Mouse (Mus musculus): ENCODE measurements around the gene Trpm3. TPM values are rescaled to one million over a fixed set of nuclear protein-coding genes. Genes with fewer than 3 reads are reported as not detected.

The Trpm3 gene
- polyA plus RNA-seq, 1 experiment, result 0.22 TPM

DNA sequence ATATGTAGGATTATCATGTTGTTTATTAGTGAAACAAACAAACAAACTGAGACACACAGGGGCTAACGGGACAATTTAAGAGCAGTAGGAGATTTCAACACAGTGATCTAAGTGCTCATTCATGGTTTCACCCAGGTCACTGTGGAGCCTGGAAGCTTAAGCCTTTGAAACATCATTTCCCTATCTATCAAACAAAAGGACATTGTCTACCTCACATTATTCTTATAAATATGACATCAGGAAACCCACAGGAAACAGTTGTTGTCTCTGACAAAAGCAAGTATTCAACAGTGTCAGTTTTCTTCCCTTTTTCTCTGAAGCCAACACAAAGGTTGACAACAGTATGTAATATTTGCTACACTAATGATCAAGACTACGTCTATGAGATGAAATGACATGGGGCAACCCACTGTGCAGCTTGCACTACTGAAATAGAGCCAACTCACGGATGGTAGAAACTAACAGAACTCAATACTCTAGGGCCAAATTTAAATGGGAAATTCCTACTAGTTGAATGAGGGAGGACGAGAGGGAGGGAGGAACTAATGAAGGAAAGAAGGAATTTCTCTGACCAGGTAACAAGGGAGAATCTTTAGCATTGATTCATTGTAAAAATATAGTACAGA, 443.4 kb downstream of the Trpm3 start:
- H3K9me3 ChIP-seq (replicated peaks; ENCODE audit: control insufficient read depth, insufficient read depth, low read length, poor library complexity, severe bottlenecking), result 0 out of 2 replicates have a peak, but pooled peaks cover 3% of the 10 kb centered on the region
- no peak overlapping the region for H3K27ac ChIP-seq (ENCODE audit: insufficient read depth, low read length)
- H3K9ac ChIP-seq (ENCODE audit: low read depth, poor library complexity, severe bottlenecking), result no peak overlapping the region
- H3K4me3 ChIP-seq (ENCODE audit: low read depth, low read length), result no peak overlapping the region
- H3K36me3 ChIP-seq (ENCODE audit: control insufficient read depth, insufficient read depth, low read length, poor library complexity, severe bottlenecking), result no peaks in the 10 kb centered on the region
- H3K27me3 ChIP-seq (ENCODE audit: control insufficient read depth, insufficient read depth, low read length, poor library complexity, severe bottlenecking), result no peaks in the 10 kb centered on the region
- no peaks in the 10 kb centered on the region for H3K4me1 ChIP-seq (ENCODE audit: control insufficient read depth, insufficient read depth, low read length)
- no peak for TF ChIP-seq POLR2A (IDR thresholded peaks at IDR 0.05; ENCODE audit: insufficient read depth, low read length)
- TF ChIP-seq EP300 (IDR thresholded peaks at IDR 0.05; ENCODE audit: insufficient read depth, low read depth, low read length), result no peak
- TF ChIP-seq CTCF (IDR thresholded peaks at IDR 0.05; ENCODE audit: low read depth, low read length), result no peak

DNA sequence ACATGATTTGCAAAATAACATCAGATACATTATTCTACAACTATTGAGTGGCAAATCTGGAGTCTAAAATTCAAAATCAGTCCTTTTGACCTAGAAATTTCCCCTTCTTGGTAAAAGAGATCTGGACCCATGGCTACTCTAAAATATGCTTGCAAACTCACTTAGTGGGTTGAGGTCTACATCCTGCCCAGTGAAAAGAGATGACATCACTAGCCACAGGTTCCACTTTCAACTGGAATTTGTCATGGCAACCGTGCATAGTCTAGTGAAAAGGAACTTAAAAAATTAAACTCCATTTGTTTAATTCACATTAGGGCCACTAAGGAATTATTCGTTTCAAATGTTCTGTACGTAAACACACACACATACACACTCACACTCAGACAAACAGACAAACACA, 455.6 kb downstream of the Trpm3 start:
- Histone ChIP-seq H3K4me3 (ENCODE audit: low read depth, low read length) (no peak overlapping the region), H3K9ac (ENCODE audit: low read depth, poor library complexity, severe bottlenecking) (no peak overlapping the region), H3K36me3 (ENCODE audit: control insufficient read depth, insufficient read depth, low read length, poor library complexity, severe bottlenecking) (no peaks in the 10 kb centered on the region), H3K9me3 (replicated peaks; ENCODE audit: control insufficient read depth, insufficient read depth, low read length, poor library complexity, severe bottlenecking) (no peaks in the 10 kb centered on the region), H3K4me1 (ENCODE audit: control insufficient read depth, insufficient read depth, low read length) (no peaks in the 10 kb centered on the region), H3K27me3 (ENCODE audit: control insufficient read depth, insufficient read depth, low read length, poor library complexity, severe bottlenecking) (no peaks in the 10 kb centered on the region), H3K27ac (ENCODE audit: insufficient read depth, low read length) (no peak overlapping the region)
- TF ChIP-seq EP300 (IDR thresholded peaks at IDR 0.05; ENCODE audit: insufficient read depth, low read depth, low read length) (no peak), POLR2A (IDR thresholded peaks at IDR 0.05; ENCODE audit: insufficient read depth, low read length) (no peak), CTCF (IDR thresholded peaks at IDR 0.05; ENCODE audit: low read depth, low read length) (no peak)

DNA sequence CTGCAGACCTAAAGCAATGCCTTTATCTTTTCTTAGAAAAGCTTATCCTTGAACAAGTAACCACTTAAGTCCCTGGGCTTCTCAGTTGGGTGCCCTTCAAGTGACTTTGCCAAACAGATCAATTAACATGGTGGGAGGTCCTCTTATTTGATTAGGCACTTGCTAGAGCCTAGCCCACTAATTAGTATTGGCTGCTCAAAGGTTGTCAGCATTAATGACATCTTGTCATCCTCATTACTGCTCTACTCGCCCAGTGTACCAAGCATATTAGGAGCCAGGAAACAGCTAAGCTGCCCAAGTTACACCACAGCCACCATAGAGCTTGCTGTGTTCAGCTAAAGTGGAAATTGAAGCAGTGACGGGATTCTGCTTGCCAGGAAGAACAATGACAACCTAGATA, 456.4 kb downstream of the Trpm3 start:
- Histone ChIP-seq H3K4me3 (ENCODE audit: low read depth, low read length) (no peak overlapping the region), H3K4me1 (ENCODE audit: control insufficient read depth, insufficient read depth, low read length) (no peaks in the 10 kb centered on the region), H3K27ac (ENCODE audit: insufficient read depth, low read length) (no peak overlapping the region), H3K27me3 (ENCODE audit: control insufficient read depth, insufficient read depth, low read length, poor library complexity, severe bottlenecking) (no peaks in the 10 kb centered on the region), H3K9me3 (replicated peaks; ENCODE audit: control insufficient read depth, insufficient read depth, low read length, poor library complexity, severe bottlenecking) (no peaks in the 10 kb centered on the region), H3K36me3 (ENCODE audit: control insufficient read depth, insufficient read depth, low read length, poor library complexity, severe bottlenecking) (no peaks in the 10 kb centered on the region), H3K9ac (ENCODE audit: low read depth, poor library complexity, severe bottlenecking) (no peak overlapping the region)
- no peak for TF ChIP-seq EP300 (IDR thresholded peaks at IDR 0.05; ENCODE audit: insufficient read depth, low read depth, low read length)
- no peak for TF ChIP-seq CTCF (IDR thresholded peaks at IDR 0.05; ENCODE audit: low read depth, low read length)
- no peak for TF ChIP-seq POLR2A (IDR thresholded peaks at IDR 0.05; ENCODE audit: insufficient read depth, low read length)

DNA sequence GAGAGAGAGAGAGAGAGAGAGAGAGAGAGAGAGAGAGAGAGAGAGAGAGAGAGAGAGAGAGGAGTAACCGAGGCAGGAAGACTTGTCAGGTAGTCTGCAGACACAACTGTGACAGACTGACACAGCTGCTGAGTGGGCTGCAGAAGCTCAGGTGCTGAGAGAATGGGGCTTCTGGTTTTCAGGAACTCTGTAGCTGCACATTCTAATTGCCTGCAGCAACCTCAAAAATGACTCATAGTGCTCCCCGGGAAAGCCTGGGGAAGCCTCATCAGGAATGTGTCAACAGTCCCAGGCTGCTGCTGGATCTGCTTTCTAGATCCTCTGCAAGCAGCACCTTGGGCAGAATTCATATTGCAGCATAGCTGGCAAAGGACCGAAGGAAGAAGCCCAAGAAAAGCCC, 457.9 kb downstream of the Trpm3 start:
- H3K9ac ChIP-seq (ENCODE audit: low read depth, poor library complexity, severe bottlenecking), result no peak overlapping the region
- H3K27me3 ChIP-seq (ENCODE audit: control insufficient read depth, insufficient read depth, low read length, poor library complexity, severe bottlenecking), result no peaks in the 10 kb centered on the region
- H3K4me1 ChIP-seq (ENCODE audit: control insufficient read depth, insufficient read depth, low read length), result no peaks in the 10 kb centered on the region
- no peak overlapping the region for H3K27ac ChIP-seq (ENCODE audit: insufficient read depth, low read length)
- TF ChIP-seq POLR2A (IDR thresholded peaks at IDR 0.05; ENCODE audit: insufficient read depth, low read length) (no peak), CTCF (IDR thresholded peaks at IDR 0.05; ENCODE audit: low read depth, low read length) (no peak), EP300 (IDR thresholded peaks at IDR 0.05; ENCODE audit: insufficient read depth, low read depth, low read length) (no peak)
- H3K9me3 ChIP-seq (replicated peaks; ENCODE audit: control insufficient read depth, insufficient read depth, low read length, poor library complexity, severe bottlenecking), result no peaks in the 10 kb centered on the region
- H3K4me3 ChIP-seq (ENCODE audit: low read depth, low read length), result no peak overlapping the region
- H3K36me3 ChIP-seq (ENCODE audit: control insufficient read depth, insufficient read depth, low read length, poor library complexity, severe bottlenecking), result no peaks in the 10 kb centered on the region

DNA sequence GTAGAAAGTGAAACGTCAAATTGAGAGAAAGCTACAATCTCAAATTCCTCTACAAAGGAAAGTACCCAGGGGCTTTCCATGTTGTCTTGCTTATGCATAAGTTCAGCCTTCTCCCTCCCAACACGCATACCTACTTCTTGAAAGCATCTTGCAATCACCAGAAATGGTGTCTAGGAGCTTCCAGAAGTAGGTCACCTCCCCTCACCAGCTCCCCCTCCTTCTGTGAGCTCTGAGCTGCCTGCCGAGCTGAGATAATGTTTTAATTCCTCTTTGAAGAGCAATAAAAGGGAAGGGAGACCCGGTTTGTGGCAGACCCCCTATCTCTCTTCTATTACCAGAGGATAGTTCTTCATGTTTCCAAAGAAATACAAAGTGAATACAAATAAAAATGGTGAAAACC, 465.5 kb downstream of the Trpm3 start:
- H3K9ac ChIP-seq (ENCODE audit: low read depth, poor library complexity, severe bottlenecking), result no peak overlapping the region

DNA sequence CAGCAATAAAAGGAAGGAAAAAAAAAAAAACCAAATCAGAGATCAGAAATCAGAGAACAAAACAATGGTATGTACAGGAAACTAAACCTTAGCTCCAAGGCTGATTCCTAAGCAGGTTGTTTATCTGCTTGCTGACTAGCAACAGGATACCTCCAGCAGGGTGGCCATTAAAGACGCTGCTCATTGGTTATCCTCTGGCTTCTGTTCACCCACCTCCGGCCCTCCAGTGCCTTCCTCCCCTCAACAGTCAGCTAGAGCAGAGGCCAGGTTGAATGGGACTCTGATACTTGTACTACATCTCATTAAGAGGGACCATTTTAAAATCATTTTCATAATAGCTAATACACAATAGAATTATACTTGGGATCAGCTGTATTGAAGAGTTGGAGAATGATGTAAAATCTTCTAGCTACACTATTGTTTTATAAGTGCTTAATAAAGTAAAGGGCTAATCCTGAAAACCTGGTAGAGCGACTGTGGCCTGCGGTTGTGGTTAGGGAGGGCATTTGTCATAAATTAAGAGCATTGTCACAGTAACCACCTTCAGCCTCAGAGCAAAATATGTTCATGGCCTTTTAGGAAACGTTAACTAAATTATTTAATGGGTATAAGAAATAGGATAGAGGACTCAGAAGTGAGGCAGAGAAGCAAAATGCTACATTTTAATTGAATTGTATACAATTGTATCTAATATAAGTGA, 469.3 kb downstream of the Trpm3 start:
- TF ChIP-seq EP300 (IDR thresholded peaks at IDR 0.05; ENCODE audit: insufficient read depth, low read depth, low read length) (no peak), CTCF (IDR thresholded peaks at IDR 0.05; ENCODE audit: low read depth, low read length) (no peak), POLR2A (IDR thresholded peaks at IDR 0.05; ENCODE audit: insufficient read depth, low read length) (no peak)
- no peaks in the 10 kb centered on the region for H3K36me3 ChIP-seq (ENCODE audit: control insufficient read depth, insufficient read depth, low read length, poor library complexity, severe bottlenecking)
- no peak overlapping the region for H3K27ac ChIP-seq (ENCODE audit: insufficient read depth, low read length)
- H3K9ac ChIP-seq (ENCODE audit: low read depth, poor library complexity, severe bottlenecking), result no peak overlapping the region
- no peak overlapping the region for H3K4me3 ChIP-seq (ENCODE audit: low read depth, low read length)
- no peaks in the 10 kb centered on the region for H3K27me3 ChIP-seq (ENCODE audit: control insufficient read depth, insufficient read depth, low read length, poor library complexity, severe bottlenecking)
- H3K4me1 ChIP-seq (ENCODE audit: control insufficient read depth, insufficient read depth, low read length), result no peaks in the 10 kb centered on the region
- no peaks in the 10 kb centered on the region for H3K9me3 ChIP-seq (replicated peaks; ENCODE audit: control insufficient read depth, insufficient read depth, low read length, poor library complexity, severe bottlenecking)

More for the DNA sequence above, 465.5 kb downstream of the Trpm3 start:
- H3K4me1 ChIP-seq (ENCODE audit: control insufficient read depth, insufficient read depth, low read length), result no peaks in the 10 kb centered on the region
- H3K36me3 ChIP-seq (ENCODE audit: control insufficient read depth, insufficient read depth, low read length, poor library complexity, severe bottlenecking), result no peaks in the 10 kb centered on the region
- no peak for TF ChIP-seq POLR2A (IDR thresholded peaks at IDR 0.05; ENCODE audit: insufficient read depth, low read length)
- TF ChIP-seq EP300 (IDR thresholded peaks at IDR 0.05; ENCODE audit: insufficient read depth, low read depth, low read length), result no peak
- TF ChIP-seq CTCF (IDR thresholded peaks at IDR 0.05; ENCODE audit: low read depth, low read length), result no peak
- H3K27ac ChIP-seq (ENCODE audit: insufficient read depth, low read length), result no peak overlapping the region
- H3K27me3 ChIP-seq (ENCODE audit: control insufficient read depth, insufficient read depth, low read length, poor library complexity, severe bottlenecking), result no peaks in the 10 kb centered on the region
- no peaks in the 10 kb centered on the region for H3K9me3 ChIP-seq (replicated peaks; ENCODE audit: control insufficient read depth, insufficient read depth, low read length, poor library complexity, severe bottlenecking)
- H3K4me3 ChIP-seq (ENCODE audit: low read depth, low read length), result no peak overlapping the region
